Mouse (Mus musculus) hindbrain, embryonic 11.5 days (tissue): ENCODE data around the gene Cog1. TPM values are rescaled to one million over a fixed set of nuclear protein-coding genes. Genes with fewer than 3 reads are reported as not detected.

ENCODE experiments used
- ATAC-seq: fragments of 200-750 bp; cut with Nextera tagmentation; 2 replicates; pipeline ENCODE4 v1.8.0; 2017; ENCODE audit warnings: mild to moderate bottlenecking, moderate TSS enrichment, moderate library complexity; ENCODE audit not compliant: low FRiP score
- DNase-seq: peaks from one replicate; pipeline ENCODE4 v3.0.0-alpha.2; 2015; ENCODE audit warnings: low spot score
- H3K27ac ChIP-seq: fragments of 300-500 bp; sonication (generic); 2 replicates; pipeline ENCODE4 v1.5.1; 2014; ENCODE audit warnings: mild to moderate bottlenecking, low read depth, low read length
- H3K27me3 ChIP-seq: fragments of 300-500 bp; sonication (generic); 2 replicates; pipeline ENCODE4 v1.6.1; 2014; ENCODE audit warnings: mild to moderate bottlenecking, low read length, moderate library complexity, mixed read lengths; ENCODE audit not compliant: control insufficient read depth, insufficient read depth
- H3K36me3 ChIP-seq: fragments of 300-500 bp; sonication (generic); 2 replicates; pipeline ENCODE4 v1.6.1; 2014; ENCODE audit warnings: mild to moderate bottlenecking, low read length, moderate library complexity, mixed read lengths; ENCODE audit not compliant: control insufficient read depth, insufficient read depth
- H3K4me1 ChIP-seq: fragments of 300-500 bp; sonication (generic); replicated peaks from 2 replicates; pipeline ENCODE4 v1.6.1; 2014; ENCODE audit warnings: low read length, mixed read lengths; ENCODE audit not compliant: control insufficient read depth, insufficient read depth
- H3K4me2 ChIP-seq: fragments of 300-500 bp; sonication (generic); replicated peaks from 2 replicates; pipeline ENCODE4 v1.6.1; 2014; ENCODE audit warnings: mild to moderate bottlenecking, low read depth, low read length
- H3K4me3 ChIP-seq: fragments of 300-500 bp; sonication (generic); 2 replicates; pipeline ENCODE4 v1.5.1; 2014; ENCODE audit warnings: low read depth, low read length
- H3K9ac ChIP-seq: fragments of 300-500 bp; sonication (generic); 2 replicates; pipeline ENCODE4 v1.6.1; 2014; ENCODE audit warnings: low read depth, low read length
- H3K9me3 ChIP-seq: fragments of 300-500 bp; sonication (generic); 2 replicates; pipeline ENCODE4 v1.6.1; 2016; ENCODE audit warnings: low read length; ENCODE audit not compliant: control insufficient read depth
- whole genome bisulfite sequencing: fragments of 180-500 bp; shearing (Covaris S2); extraction: QIAGEN DNeasy Blood & Tissue Kit; methylation state at CpG from one replicate; pipeline ENCODE4 v1.1.7; 2014; 5-methylcytosine and 5-hydroxymethylcytosine counted together
- polyA plus RNA-seq: library from polyadenylated mRNA; unstranded; fragments of >200 nt; fragmentation: Nextera tagmentation; extraction: Ambion mirVana; gene quantifications from 2 replicates; pipeline ENCODE4 v1.2.1, GENCODE M21; 2014

Cog1 gene
- polyA plus RNA-seq, result 37.6 and 37.8 TPM in 2 replicates

- H3K4me2 ChIP-seq, result peak within 1 kb of the TSS; percentile 43
- peak within 1 kb of the TSS; percentile 92 for H3K27ac ChIP-seq
- H3K9me3 ChIP-seq, result no peaks in the 10 kb centered on the region
- H3K9ac ChIP-seq, result peak within 1 kb of the TSS; percentile 97
- 42% methylated on average over 26 of the region's 26 CpGs for WGBS
- peaks cover 5% of the 10 kb centered on the region for H3K4me1 ChIP-seq
- DNase-seq, result no peak
- H3K4me3 ChIP-seq, result peak within 1 kb of the TSS; percentile 93
- peaks cover 3% of the 10 kb centered on the region; the same call in 1 of the 2 replicates for H3K36me3 ChIP-seq
- no peaks in the 10 kb centered on the region for H3K27me3 ChIP-seq
- ATAC-seq, result no peak
Measured at GRCm38 (mm10) chr11:113648690-113649352, at the start of gene Cog1. Gene Cog1 (plus strand): TSS chr11:113649169.

DNA sequence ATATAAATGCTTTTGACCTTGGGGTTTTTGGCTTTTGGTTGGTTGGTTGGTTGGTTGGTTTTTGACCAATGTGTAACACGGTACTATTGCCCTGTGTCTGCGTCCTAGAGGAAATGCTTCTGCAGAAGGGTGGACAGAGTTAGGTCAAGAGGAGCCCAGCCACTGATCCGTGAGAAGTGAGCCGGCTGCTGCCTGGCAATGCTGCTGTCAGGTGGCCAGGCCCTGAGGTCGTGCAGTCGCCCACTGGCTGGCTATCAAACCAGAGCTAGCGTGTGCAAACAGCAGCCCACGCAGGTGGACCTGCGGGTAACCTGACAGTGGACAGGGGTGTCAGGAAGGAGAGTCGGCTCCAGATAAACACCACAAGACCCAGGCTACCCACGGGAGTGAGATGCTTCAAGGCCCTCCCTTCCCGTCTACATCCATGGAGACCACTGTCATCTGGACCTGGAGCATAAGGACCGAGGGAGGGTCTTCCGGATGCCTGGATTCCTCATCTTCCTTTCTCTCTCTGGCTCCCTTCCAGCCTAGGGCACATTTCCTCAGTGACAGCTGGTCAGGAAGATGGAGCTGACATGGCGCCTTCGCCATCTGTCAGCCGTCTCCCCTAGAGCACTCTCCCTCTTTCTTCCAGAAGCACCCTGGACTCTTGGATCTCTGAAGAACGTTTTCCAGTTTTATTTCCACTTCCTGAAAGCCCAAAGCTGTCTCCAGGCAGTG, 48.3 kb upstream of the Cog1 start:
- Histone ChIP-seq H3K4me2 (no peak overlapping the region), H3K27ac (peak overlapping the region; percentile 52), H3K4me1 (no peaks in the 10 kb centered on the region; the same call in 1 of the 2 replicates), H3K9ac (no peak overlapping the region), H3K4me3 (no peak overlapping the region), H3K9me3 (no peaks in the 10 kb centered on the region), H3K36me3 (no peaks in the 10 kb centered on the region), H3K27me3 (no peaks in the 10 kb centered on the region)
- DNase-seq, result no peak
- 72% methylated on average over 18 of the region's 18 CpGs for WGBS
- 0 out of 2 replicates have a peak, but pooled peaks have one; percentile 38 for ATAC-seq

DNA sequence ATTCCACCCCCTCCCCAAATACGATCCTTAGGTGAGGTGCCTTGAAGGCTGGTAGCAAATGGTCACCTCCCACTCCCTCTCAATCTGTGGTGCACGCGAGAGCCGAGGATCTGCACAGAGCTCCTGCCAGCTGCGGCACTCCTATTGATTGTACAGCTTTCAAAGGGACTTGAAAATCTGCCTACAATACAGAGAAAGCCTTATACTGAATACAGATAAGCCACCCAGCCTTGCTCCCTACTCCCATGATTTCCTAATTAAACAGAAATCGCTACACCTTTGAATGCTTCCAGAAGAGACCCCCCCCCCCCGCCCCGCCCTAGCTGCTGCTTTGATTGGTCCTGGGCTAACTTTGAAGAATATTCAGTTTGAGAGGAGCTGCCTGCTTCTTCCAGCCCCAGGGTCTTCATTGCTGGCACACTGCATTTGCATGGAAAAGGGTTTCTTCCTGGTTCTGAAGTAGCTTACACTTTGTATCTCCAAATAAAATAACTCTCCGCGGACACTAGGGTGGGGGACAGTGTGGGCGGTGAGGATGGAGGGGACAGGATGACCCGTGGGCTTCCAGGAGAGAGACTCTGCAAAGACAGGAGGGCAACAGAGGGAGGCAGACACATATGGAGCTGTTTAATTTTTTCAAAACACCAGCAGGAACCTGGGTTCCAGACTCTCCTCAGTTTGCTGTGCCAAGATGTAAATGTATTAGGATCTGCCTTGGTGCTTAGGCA, 47.2 kb upstream of the Cog1 start:
- H3K9me3 ChIP-seq, result no peaks in the 10 kb centered on the region
- no peaks in the 10 kb centered on the region; the same call in 1 of the 2 replicates for H3K4me1 ChIP-seq
- H3K27me3 ChIP-seq, result no peaks in the 10 kb centered on the region
- H3K36me3 ChIP-seq, result no peaks in the 10 kb centered on the region
- H3K4me3 ChIP-seq, result no peak overlapping the region
- ATAC-seq (peak; percentile 61), DNase-seq (peak; percentile 28)
- H3K27ac ChIP-seq, result peak overlapping the region; percentile 52
- no peak overlapping the region for H3K9ac ChIP-seq
- WGBS, result 58% methylated on average over 12 of the region's 12 CpGs
- H3K4me2 ChIP-seq, result no peak overlapping the region

GRCm38 (mm10) chr11:113607556-113607955, 41.4 kb upstream of the Cog1 start:
- H3K9me3 ChIP-seq, result no peaks in the 10 kb centered on the region
- 98% methylated on average over 12 of the region's 12 CpGs for WGBS
- no peak overlapping the region for H3K4me2 ChIP-seq
- DNase-seq (no peak), ATAC-seq (no peak)
- H3K4me3 ChIP-seq, result no peak overlapping the region
- H3K9ac ChIP-seq, result no peak overlapping the region
- H3K27ac ChIP-seq, result no peak overlapping the region
- H3K36me3 ChIP-seq, result no peaks in the 10 kb centered on the region
- H3K4me1 ChIP-seq, result peaks cover 8% of the 10 kb centered on the region
- H3K27me3 ChIP-seq, result no peaks in the 10 kb centered on the region

GRCm38 (mm10) chr11:113609581-113609980, 39.4 kb upstream of the Cog1 start:
- DNase-seq, result no peak
- H3K4me1 ChIP-seq, result peaks cover 8% of the 10 kb centered on the region
- no peaks in the 10 kb centered on the region for H3K27me3 ChIP-seq
- no peaks in the 10 kb centered on the region for H3K9me3 ChIP-seq
- H3K36me3 ChIP-seq, result no peaks in the 10 kb centered on the region
- WGBS, result 76% methylated on average over 5 of the region's 5 CpGs
- H3K9ac ChIP-seq, result no peak overlapping the region
- no peak overlapping the region for H3K4me2 ChIP-seq
- no peak overlapping the region for H3K27ac ChIP-seq
- no peak for ATAC-seq
- H3K4me3 ChIP-seq, result no peak overlapping the region

DNA sequence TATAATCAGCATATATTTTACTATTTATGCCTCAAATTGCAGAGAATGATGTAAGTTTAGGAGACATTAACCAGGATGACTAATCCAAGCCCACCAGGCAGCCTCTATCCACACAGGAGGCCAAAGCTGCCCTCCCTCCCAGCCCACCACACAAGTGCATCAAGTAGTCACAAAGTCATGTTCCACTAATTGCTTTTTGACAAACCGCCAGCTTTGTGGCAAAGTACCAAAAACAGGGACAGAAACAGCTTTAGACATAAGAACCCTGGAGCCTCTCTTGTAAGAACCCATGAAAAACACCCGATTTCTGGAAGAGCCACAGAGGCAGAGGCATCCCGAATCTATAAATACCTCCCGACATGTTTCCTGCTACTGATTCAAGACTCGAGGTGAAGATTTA, 38.7 kb upstream of the Cog1 start:
- H3K27ac ChIP-seq, result no peak overlapping the region
- 81% methylated on average over 5 of the region's 5 CpGs for WGBS
- no peak overlapping the region for H3K4me3 ChIP-seq
- H3K4me2 ChIP-seq, result no peak overlapping the region
- H3K9me3 ChIP-seq, result no peaks in the 10 kb centered on the region
- H3K9ac ChIP-seq, result no peak overlapping the region
- no peaks in the 10 kb centered on the region for H3K27me3 ChIP-seq
- no peak for ATAC-seq
- H3K36me3 ChIP-seq, result no peaks in the 10 kb centered on the region
- no peak for DNase-seq
- peaks cover 8% of the 10 kb centered on the region for H3K4me1 ChIP-seq

DNA sequence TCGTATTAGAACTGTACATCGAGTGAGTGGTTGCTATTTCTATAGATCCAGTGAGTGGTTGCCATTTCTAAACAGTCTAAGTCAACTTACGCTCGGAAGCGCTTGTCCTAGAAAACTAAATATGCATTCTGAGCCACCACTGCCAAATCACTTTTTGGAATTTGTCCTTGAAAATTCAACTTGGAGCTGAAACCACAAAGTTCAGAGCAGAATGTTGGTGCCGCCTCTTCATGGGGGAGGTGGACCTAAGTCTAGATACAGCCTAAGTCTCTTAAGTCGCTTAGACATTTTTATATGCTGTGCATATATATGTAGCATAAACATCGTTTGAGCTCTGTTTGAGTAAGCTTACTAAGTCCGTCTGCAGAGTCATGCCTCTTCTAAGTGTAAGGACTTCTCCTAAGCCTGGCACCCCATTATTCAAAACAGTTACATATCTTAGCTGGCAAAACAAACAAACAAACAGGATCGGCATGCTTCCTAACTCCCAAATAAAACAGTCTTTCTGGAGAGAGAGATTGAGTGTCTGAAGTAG, 37.8 kb upstream of the Cog1 start:
- WGBS, result 89% methylated on average over 10 of the region's 10 CpGs
- H3K9ac ChIP-seq, result no peak overlapping the region; the same call in 1 of the 2 replicates

More for the DNA sequence above, 37.8 kb upstream of the Cog1 start:
- no peak overlapping the region for H3K4me2 ChIP-seq
- no peaks in the 10 kb centered on the region for H3K36me3 ChIP-seq
- no peak overlapping the region for H3K4me3 ChIP-seq
- ATAC-seq (no peak), DNase-seq (no peak)
- peak overlapping the region; percentile 86 for H3K27ac ChIP-seq
- H3K4me1 ChIP-seq, result peaks cover 8% of the 10 kb centered on the region
- no peaks in the 10 kb centered on the region for H3K27me3 ChIP-seq
- H3K9me3 ChIP-seq, result no peaks in the 10 kb centered on the region
